Comparison of ENCODE assay signal across 15 mouse cellular contexts in the genomic region with DNA sequence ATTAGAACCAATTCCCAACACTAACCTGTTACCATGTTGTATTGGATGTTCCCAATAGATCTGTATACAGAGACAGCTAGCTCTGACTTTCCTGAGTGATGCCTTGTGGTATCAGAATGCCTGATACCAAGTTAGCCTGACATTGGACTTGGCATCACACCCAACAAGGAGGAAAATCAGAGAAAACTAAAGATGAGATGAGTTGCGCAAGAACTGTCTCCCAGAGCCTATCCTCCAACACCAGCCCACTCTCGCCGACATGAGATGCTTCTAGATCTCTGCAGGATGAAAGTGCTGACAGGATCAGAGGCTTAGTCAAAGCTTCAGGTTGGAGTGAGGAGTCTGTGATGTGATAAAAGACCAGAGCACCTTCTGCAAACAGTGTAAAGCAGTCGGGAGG.
"Had no signal": no experiment of that assay in that cellular context is flagged by ENCODE, and none has a peak within 500 bp of the region (broad histone marks: within the 10 kb centered on the region; RNA-seq: fewer than 3 reads in every experiment).

No protein-coding gene starts in this region.

- H3K27me3 ChIP-seq: neural tube, embryonic 13.5 days; neural tube, embryonic 15.5 days; stomach, embryonic 15.5 days had no signal

- H3K4me2 ChIP-seq: neural tube, embryonic 13.5 days; neural tube, embryonic 15.5 days; stomach, embryonic 15.5 days had no signal

- H3K36me3 ChIP-seq: neural tube, embryonic 13.5 days; neural tube, embryonic 15.5 days; stomach, embryonic 15.5 days had no signal

- DNase-seq: retina, postnatal 1 day; right cerebral cortex, adult 18-20 months; right cerebral cortex, postnatal 14 days; right cerebral cortex, postnatal 25 days; right cerebral cortex, postnatal 4 days; spleen, adult 18-20 months; thymus, adult 18-20 months; thymus, adult 2 months; thymus, postnatal 14 days; thymus, postnatal 25 days; thymus, postnatal 36 days; thymus, postnatal 4 days had no signal

- H3K4me3 ChIP-seq: neural tube, embryonic 13.5 days; neural tube, embryonic 15.5 days; stomach, embryonic 15.5 days had no signal
